Mouse (Mus musculus): ENCODE measurements around the gene H2-T24.
"Not testable (repeated sequence)": the region's sequence is repeated elsewhere in the genome, so short reads cannot be mapped to it uniquely, and the experiment has no call there.

The H2-T24 gene

GRCm38 (mm10) chr17:36020191-36021073 is at the start of gene H2-T24:
H2-T24 (minus strand) TSS chr17:36020560.
- no peak for DNase-seq (ENCODE audit: low spot score)

GRCm38 (mm10) chr17:36060829-36061228 is 40.5 kb upstream of the H2-T24 start:
- DNase-seq (ENCODE audit: low spot score) = peak; percentile 74

GRCm38 (mm10) chr17:36058362-36058761 is 38.0 kb upstream of the H2-T24 start, which contains the start of gene Gm11127:
Gm11127 (minus strand) TSS chr17:36058371.
- not testable (repeated sequence) for DNase-seq (ENCODE audit: low spot score)

GRCm38 (mm10) chr17:36057927-36058326 is 37.6 kb upstream of the H2-T24 start:
- not testable (repeated sequence) for DNase-seq (ENCODE audit: low spot score)

- DNase-seq (ENCODE audit: low spot score) = no peak
Observed at GRCm38 (mm10) chr17:36043286-36043685, 22.9 kb upstream of the H2-T24 start.

- DNase-seq (ENCODE audit: low spot score) = peak; percentile 94
Observed at GRCm38 (mm10) chr17:36042610-36043169, 22.3 kb upstream of the H2-T24 start, which contains the start of the genes H2-T22 and Gm6034. H2-T22 (minus strand) TSS chr17:36042747. Gm6034 (plus strand) TSS chr17:36042961.

- not testable (repeated sequence) for DNase-seq (ENCODE audit: low spot score)
Observed at GRCm38 (mm10) chr17:36042055-36042454, 21.7 kb upstream of the H2-T24 start.

- not testable (repeated sequence) for DNase-seq (ENCODE audit: low spot score)
Observed at GRCm38 (mm10) chr17:36040604-36041003, 20.2 kb upstream of the H2-T24 start.

GRCm38 (mm10) chr17:36036126-36036525 is 15.8 kb upstream of the H2-T24 start:
- DNase-seq (ENCODE audit: low spot score) = not testable (repeated sequence)

- DNase-seq (ENCODE audit: low spot score) = not testable (repeated sequence)
Observed at GRCm38 (mm10) chr17:36035010-36035638, 14.8 kb upstream of the H2-T24 start.

- DNase-seq (ENCODE audit: low spot score) = not testable (repeated sequence)
Observed at GRCm38 (mm10) chr17:36034524-36034923, 14.2 kb upstream of the H2-T24 start.

- DNase-seq (ENCODE audit: low spot score) = peak; percentile 53
Observed at GRCm38 (mm10) chr17:36032351-36032875, 12.1 kb upstream of the H2-T24 start, which contains the start of gene H2-T23. H2-T23 (minus strand) TSS chr17:36032855.

- not testable (repeated sequence) for DNase-seq (ENCODE audit: low spot score)
Observed at GRCm38 (mm10) chr17:36031583-36032331, 11.4 kb upstream of the H2-T24 start.

- DNase-seq (ENCODE audit: low spot score) = not testable (repeated sequence)
Observed at GRCm38 (mm10) chr17:36030703-36031582, 10.6 kb upstream of the H2-T24 start.

GRCm38 (mm10) chr17:36030046-36030702 is 9.8 kb upstream of the H2-T24 start:
- not testable (repeated sequence) for DNase-seq (ENCODE audit: low spot score)

GRCm38 (mm10) chr17:36028879-36029619 is 8.7 kb upstream of the H2-T24 start:
- DNase-seq (ENCODE audit: low spot score) = no peak

- no peak for DNase-seq (ENCODE audit: low spot score)
Observed at GRCm38 (mm10) chr17:36027663-36028062, 7.3 kb upstream of the H2-T24 start.

GRCm38 (mm10) chr17:36025901-36026300 is 5.5 kb upstream of the H2-T24 start:
- DNase-seq (ENCODE audit: low spot score) = no peak

GRCm38 (mm10) chr17:36025197-36025596 is 4.8 kb upstream of the H2-T24 start:
- no peak for DNase-seq (ENCODE audit: low spot score)

Data from MN1 (cell line).